Mouse (Mus musculus): ENCODE data around the gene Dnase1l1.
A peak's percentile ranks its signal among the peaks of the same experiment; 100 is the strongest.

The Dnase1l1 gene

DNA sequence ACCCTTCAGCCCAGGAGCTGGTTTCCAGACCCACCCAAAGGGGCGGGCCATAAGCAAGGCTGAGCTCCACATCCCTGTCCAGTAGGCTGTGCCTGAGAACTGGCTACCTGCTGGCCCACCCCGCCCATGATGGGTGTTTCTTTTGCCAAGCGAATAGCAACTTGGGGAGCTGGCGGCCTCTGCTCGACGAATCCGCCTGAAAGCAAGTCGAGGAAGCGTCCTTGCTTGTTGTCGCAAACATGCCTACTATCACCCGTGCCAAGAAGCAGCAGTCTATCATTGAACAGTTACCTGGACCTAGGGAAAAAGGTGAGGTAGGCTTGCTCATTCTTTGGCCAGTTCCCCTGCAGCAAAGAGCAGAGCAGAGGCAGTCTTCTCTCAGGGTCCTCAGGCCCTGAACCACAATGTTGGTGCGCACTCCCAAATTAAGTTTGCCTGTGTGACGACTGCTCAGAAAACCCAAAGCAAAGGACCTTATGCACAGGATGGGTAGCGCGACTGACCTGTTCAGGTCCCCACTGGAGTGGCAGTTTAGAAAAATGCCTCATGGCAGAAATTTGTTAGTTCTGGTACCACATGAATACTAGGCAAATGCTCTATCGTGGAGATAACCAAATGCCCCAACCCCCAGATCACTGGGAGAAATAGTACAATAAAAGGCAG, at the start of gene Dnase1l1, which contains the start of gene Taz:
Gene Dnase1l1, minus strand, starts transcription at position 606 of the 663 bp plus-strand sequence.
Gene Taz, plus strand, starts transcription at position 181 of the 663 bp plus-strand sequence.
- peak; percentile 81 for DNase-seq

GRCm38 (mm10) chrX:74330166-74330930, 48.2 kb upstream of the Dnase1l1 start:
- DNase-seq, result peak; percentile 34

DNA sequence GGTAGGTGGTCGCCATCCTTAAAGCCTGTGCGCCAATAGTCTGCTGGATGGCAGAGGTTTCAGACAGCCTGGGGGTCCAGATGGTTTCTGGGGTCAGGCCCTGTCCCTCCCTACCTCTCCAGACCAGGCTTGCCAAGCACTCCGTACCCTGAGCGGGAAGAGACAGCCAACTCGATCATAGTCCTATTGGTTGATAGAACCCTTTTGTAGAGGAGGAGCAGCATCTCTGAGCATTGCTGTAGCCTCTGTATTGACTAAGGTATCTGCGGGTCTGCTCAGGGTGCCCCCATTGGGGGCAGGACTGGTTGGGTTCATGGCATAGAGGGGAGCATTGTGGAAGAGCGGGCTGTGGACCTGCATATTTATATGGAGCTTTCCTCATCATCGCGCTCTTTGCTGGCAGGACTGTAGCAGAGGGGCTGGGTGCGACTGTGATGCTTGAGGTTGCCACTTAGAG, 47.1 kb upstream of the Dnase1l1 start:
- no peak for DNase-seq

GRCm38 (mm10) chrX:74328725-74329161, 46.6 kb upstream of the Dnase1l1 start, which contains the start of gene Plxna3:
Gene Plxna3, plus strand, starts transcription at chrX:74329066.
- peak; percentile 71 for DNase-seq

GRCm38 (mm10) chrX:74312540-74313464, 30.7 kb upstream of the Dnase1l1 start, which contains the start of gene Fam50a:
Gene Fam50a, plus strand, starts transcription at chrX:74313033.
- peak; percentile 89 for DNase-seq

GRCm38 (mm10) chrX:74304867-74305700, 22.9 kb upstream of the Dnase1l1 start, which contains the start of gene Gdi1:
Gene Gdi1, plus strand, starts transcription at chrX:74304998.
- DNase-seq, result peak; percentile 73

DNA sequence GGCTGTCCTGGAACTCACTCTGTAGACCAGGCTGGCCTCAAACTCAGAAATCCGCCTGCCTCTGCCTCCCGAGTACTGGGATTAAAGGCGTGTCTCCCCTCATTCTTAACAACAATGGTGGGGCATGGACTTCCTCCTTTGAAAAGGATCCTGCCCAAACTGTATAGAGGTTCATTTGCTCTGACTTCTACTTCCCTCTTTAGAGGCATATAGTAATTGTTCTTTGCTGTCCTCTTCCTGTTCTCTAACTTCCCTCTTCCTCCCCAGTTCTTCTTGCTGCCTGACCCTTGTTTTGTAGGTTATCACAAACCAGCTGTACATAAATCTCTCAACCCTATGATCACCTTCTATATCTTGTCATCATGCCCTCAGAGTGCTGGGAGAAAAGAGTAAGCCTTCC, 17.6 kb upstream of the Dnase1l1 start:
- no peak for DNase-seq

- no peak for DNase-seq
Observed at GRCm38 (mm10) chrX:74298348-74298747, 16.2 kb upstream of the Dnase1l1 start.

DNA sequence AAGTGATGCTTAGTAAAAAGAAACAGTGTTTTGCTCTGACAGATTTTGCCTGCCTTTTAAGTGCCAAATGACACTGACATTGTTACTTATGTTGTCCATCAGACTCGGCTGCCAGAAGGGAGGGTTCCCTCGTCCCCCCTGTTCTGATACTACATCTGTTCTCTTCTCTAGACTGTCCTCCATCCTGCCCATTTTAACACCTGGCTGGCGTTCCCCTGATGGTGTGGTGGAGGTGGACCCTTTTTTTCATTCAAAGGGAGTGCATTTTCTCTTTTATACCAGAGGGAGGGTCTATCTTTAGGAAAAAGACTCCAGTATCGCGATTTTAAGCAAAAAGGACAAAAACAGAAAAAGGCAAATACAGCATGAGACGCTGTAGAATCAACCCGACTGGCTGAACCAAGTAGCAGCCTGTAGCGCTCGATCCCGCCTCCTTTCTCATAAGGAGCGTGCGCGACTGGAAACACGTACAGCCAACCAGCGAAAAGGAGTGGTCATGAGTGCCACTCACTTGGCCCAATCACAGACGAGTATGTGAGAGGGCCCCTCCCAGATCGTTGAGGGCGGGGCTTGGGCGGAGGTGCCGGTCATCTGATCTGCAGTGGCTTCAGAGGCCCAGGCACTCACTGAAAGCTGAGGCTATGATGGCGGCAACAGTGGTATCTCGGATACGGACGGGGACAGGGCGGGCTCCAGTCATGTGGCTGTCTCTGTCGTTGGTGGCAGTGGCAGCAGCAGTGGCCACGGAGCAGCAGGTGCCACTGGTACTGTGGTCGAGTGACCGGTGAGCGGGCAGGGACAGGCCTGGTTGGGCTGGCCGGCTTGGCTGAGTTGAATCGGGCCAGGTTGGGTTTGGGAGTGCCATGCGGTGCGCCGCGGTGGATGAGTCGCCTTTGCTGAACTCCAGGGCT, 14.7 kb upstream of the Dnase1l1 start, which contains the start of gene Atp6ap1:
Gene Atp6ap1, plus strand, starts transcription at position 560 of the 911 bp plus-strand sequence.
- DNase-seq, result peak; percentile 96

DNA sequence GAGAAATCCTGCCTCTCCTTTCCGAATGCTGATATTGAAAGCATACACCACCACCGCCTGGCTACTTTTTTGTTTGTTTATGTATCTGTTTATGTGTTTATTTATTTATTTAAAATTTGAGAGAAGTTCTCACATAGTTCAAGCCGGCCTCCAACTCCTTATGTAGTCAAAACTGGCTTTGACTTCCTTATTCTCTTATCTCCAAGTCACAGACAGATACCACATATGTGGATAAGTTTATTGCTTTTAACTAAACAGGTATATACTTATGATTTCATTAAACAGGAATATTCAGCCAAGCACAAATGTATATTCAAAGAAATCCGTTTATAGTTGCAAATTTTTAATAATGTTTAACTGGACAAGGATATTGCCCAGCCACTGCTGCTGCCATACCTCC, 11.3 kb upstream of the Dnase1l1 start:
- DNase-seq, result no peak

DNA sequence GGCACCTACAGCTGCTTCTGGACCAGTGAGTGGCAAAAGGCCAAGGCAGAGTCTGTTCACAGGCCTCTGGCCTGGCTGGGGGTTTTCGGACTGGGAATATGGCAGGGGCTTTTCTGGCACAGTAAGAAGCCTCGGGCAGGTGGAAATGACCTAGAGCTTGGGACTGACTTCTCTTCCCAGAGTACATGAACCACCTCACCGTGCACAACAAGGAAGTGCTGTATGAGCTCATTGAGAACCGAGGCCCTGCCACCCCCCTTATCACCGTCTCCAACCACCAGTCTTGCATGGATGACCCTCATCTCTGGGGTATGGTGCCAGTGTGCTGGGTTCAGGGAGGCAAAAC, 928 bp upstream of the Dnase1l1 start:
- DNase-seq, result no peak

GRCm38 (mm10) chrX:74282395-74283091, 406 bp upstream of the Dnase1l1 start:
- DNase-seq, result peak; percentile 87

GRCm38 (mm10) chrX:74281041-74281731, 951 bp downstream of the Dnase1l1 start:
- no peak for DNase-seq

- DNase-seq, result no peak
Observed at GRCm38 (mm10) chrX:74277916-74278315, 4.2 kb downstream of the Dnase1l1 start.

- DNase-seq, result no peak
Observed at GRCm38 (mm10) chrX:74273422-74274322, 8.5 kb downstream of the Dnase1l1 start.

DNA sequence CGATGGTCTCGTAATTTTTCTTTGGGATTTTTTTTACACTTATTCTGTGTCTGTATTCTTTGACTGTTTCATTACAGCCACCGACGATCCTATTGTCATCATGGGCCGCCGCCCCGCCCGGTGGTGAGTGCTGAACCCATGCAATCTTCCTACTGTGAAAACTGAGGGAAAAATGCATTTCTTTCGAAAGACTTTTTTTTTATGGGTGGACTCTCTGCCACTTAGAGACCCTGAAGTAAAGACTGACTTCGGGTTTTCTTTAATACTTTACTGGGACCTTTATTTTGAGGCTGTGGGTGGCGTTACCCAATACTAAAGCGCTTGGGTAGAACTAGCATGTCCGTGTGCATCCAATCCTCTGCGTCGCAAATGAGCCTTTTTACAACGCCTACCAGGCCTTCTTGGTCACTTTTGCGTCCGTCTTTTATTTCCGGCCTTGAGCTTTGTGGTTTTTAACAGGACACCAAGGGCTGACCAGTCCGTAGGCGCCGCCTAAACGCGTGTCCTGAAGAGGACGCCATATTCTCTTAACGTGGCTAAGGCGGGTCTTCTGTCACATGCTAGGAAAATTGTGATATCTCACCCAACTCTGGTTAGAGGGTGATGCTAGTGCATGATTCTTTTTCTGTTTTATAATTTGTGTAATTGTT, 11.1 kb downstream of the Dnase1l1 start:
- peak; percentile 39 for DNase-seq

GRCm38 (mm10) chrX:74270062-74270901, 11.9 kb downstream of the Dnase1l1 start, which contains the start of gene Rpl10:
Gene Rpl10, plus strand, starts transcription at chrX:74270812.
- DNase-seq, result peak; percentile 96

All from cerebellum, adult 11-12 months (tissue).